Mouse (Mus musculus): ENCODE measurements around the gene Smco4. TPM values are rescaled to one million over a fixed set of nuclear protein-coding genes. Genes with fewer than 3 reads are reported as not detected.

Gene Smco4
- polyA plus RNA-seq, 1 experiment from 2014 or later, result 4.5 TPM

GRCm38 (mm10) chr9:15551933-15552851 is 59.0 kb downstream of the Smco4 start:
- H3K9ac ChIP-seq, result no peak overlapping the region
- H3K9me3 ChIP-seq (replicated peaks), result no peaks in the 10 kb centered on the region
- 0 out of 2 replicates have a peak, but pooled peaks cover 4% of the 10 kb centered on the region for H3K36me3 ChIP-seq
- H3K27me3 ChIP-seq, result no peaks in the 10 kb centered on the region
- 81% methylated on average over 15 of the region's 15 CpGs for WGBS
- H3K27ac ChIP-seq, result no peak overlapping the region
- H3K4me3 ChIP-seq (replicated peaks), result no peak overlapping the region
- no peak for ATAC-seq (replicated peaks; ENCODE audit: low FRiP score)
- H3K4me1 ChIP-seq, result no peaks in the 10 kb centered on the region
- H3K4me2 ChIP-seq, result no peak overlapping the region

DNA sequence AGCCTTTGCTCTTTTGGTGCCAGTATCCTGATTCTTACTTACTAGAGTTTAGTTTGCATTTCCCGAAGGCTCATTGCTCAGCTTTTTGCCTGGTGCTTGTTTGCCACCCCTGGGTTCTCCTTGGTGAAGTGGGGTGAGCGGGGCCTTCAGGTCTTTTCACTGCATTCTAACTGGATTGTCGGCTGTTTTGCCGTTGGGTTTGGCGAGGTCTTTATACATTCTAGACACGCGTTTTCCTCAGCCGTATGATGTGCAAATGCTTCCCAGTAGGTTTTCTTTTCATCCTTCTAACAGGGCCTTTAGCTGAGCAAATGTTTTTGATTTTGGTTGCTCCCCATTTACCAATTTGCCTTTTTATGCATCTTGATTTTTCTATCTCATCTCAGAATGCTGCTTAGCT is 60.1 kb downstream of the Smco4 start:
- 87% methylated on average over 8 of the region's 8 CpGs for WGBS
- H3K9me3 ChIP-seq (replicated peaks), result no peaks in the 10 kb centered on the region
- H3K4me3 ChIP-seq (replicated peaks), result no peak overlapping the region
- no peak for ATAC-seq (replicated peaks; ENCODE audit: low FRiP score)
- no peak overlapping the region for H3K9ac ChIP-seq
- H3K27me3 ChIP-seq, result no peaks in the 10 kb centered on the region
- no peak overlapping the region for H3K4me2 ChIP-seq
- 0 out of 2 replicates have a peak, but pooled peaks cover 4% of the 10 kb centered on the region for H3K36me3 ChIP-seq
- no peak overlapping the region for H3K27ac ChIP-seq
- H3K4me1 ChIP-seq, result no peaks in the 10 kb centered on the region

- Histone ChIP-seq H3K27me3 (no peaks in the 10 kb centered on the region), H3K27ac (no peak overlapping the region), H3K36me3 (no peaks in the 10 kb centered on the region), H3K4me3 (replicated peaks) (no peak overlapping the region), H3K4me1 (no peaks in the 10 kb centered on the region), H3K9me3 (replicated peaks) (no peaks in the 10 kb centered on the region), H3K4me2 (no peak overlapping the region), H3K9ac (no peak overlapping the region)
- WGBS, result 75% methylated on average over 3 of the region's 3 CpGs
- no peak for ATAC-seq (replicated peaks; ENCODE audit: low FRiP score)
These were observed 67.2 kb downstream of the Smco4 start for GRCm38 (mm10) chr9:15560451-15560850.

- H3K27me3 ChIP-seq, result no peaks in the 10 kb centered on the region
- 81% methylated on average over 7 of the region's 7 CpGs for WGBS
- no peaks in the 10 kb centered on the region for H3K9me3 ChIP-seq (replicated peaks)
These were observed 69.1 kb downstream of the Smco4 start for GRCm38 (mm10) chr9:15562353-15562752.

DNA sequence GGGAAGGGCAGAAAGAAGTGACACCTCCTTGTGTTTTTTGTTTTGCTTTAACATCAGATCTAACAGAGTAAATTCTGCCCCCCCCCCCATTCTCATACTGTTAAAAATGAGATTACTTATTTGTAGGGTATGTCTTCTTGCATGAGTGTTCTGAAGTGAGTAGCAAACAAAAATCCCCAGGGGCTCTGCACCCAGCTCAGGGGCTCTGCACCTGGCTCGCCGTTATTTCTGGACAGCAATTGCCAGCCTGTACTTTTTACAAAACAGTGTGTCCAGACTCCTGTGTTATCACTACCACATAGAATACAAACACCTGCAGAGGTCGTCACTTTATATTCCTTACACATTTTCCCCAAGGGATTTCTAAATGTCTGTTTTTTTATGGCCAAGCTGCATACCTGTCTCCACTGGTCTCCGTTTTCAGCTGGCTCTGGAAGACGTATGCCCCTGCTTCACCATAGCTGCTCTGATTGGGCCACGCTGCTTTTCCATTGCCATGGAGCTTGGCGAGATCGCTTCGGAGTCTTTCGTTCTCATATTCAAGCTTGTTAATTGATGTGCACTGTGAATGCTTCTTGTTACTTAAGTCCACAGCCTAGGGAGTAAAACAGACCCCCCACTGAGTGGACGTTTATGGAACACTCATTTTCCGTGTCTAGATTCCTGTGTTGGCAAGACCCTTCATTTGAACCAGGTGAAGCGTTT is 81.7 kb downstream of the Smco4 start:
- 74% methylated on average over 13 of the region's 13 CpGs for WGBS
- H3K27me3 ChIP-seq, result no peaks in the 10 kb centered on the region
- no peak overlapping the region for H3K27ac ChIP-seq
- H3K9me3 ChIP-seq (replicated peaks), result no peaks in the 10 kb centered on the region
- no peak overlapping the region for H3K4me3 ChIP-seq (replicated peaks)
- no peak overlapping the region for H3K9ac ChIP-seq
- no peak overlapping the region for H3K4me2 ChIP-seq
- H3K36me3 ChIP-seq, result no peaks in the 10 kb centered on the region
- ATAC-seq (replicated peaks; ENCODE audit: low FRiP score), result no peak
- H3K4me1 ChIP-seq, result no peaks in the 10 kb centered on the region

More at GRCm38 (mm10) chr9:15562353-15562752, 69.1 kb downstream of the Smco4 start:
- no peak overlapping the region for H3K4me3 ChIP-seq (replicated peaks)
- no peak for ATAC-seq (replicated peaks; ENCODE audit: low FRiP score)
- no peaks in the 10 kb centered on the region for H3K36me3 ChIP-seq
- H3K4me1 ChIP-seq, result no peaks in the 10 kb centered on the region
- no peak overlapping the region for H3K4me2 ChIP-seq
- no peak overlapping the region for H3K9ac ChIP-seq
- H3K27ac ChIP-seq, result no peak overlapping the region

- no peak overlapping the region for H3K4me2 ChIP-seq
- WGBS, result 17% methylated on average over 1 of the region's 1 CpGs
- no peak overlapping the region for H3K4me3 ChIP-seq (replicated peaks)
- H3K4me1 ChIP-seq, result no peaks in the 10 kb centered on the region
- no peaks in the 10 kb centered on the region for H3K36me3 ChIP-seq
- H3K27me3 ChIP-seq, result no peaks in the 10 kb centered on the region
- ATAC-seq (replicated peaks; ENCODE audit: low FRiP score), result peak; percentile 71
- no peaks in the 10 kb centered on the region for H3K9me3 ChIP-seq (replicated peaks)
- H3K27ac ChIP-seq, result no peak overlapping the region
- no peak overlapping the region for H3K9ac ChIP-seq
These were observed 85.2 kb downstream of the Smco4 start for GRCm38 (mm10) chr9:15578427-15578826.

GRCm38 (mm10) chr9:15578946-15579345 is 85.7 kb downstream of the Smco4 start:
- ATAC-seq (replicated peaks; ENCODE audit: low FRiP score), result no peak
- Histone ChIP-seq H3K4me3 (replicated peaks) (no peak overlapping the region), H3K27me3 (no peaks in the 10 kb centered on the region), H3K4me2 (no peak overlapping the region), H3K9ac (no peak overlapping the region), H3K4me1 (no peaks in the 10 kb centered on the region), H3K9me3 (replicated peaks) (no peaks in the 10 kb centered on the region), H3K36me3 (no peaks in the 10 kb centered on the region), H3K27ac (no peak overlapping the region)
- 74% methylated on average over 9 of the region's 9 CpGs for WGBS

DNA sequence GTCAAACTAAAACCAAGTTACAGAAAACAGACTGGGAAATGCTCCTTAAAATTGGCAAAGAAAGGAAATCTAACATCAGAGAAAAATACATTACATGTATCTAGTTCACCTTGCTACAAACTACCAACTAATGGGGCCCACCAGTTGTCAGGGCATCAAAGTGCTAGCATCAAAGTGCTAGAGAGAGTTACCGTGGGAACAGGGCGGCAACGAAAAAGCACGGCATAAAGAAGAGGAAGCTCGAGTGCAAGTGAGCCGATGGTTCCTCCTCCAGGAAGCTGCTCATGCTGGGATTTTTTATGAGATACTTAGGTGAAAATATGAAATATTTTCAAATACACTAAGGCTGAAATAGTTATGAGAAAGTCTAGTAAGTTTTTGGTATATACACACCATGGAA is 86.9 kb downstream of the Smco4 start:
- H3K27ac ChIP-seq, result no peak overlapping the region
- no peak overlapping the region for H3K9ac ChIP-seq
- no peaks in the 10 kb centered on the region for H3K27me3 ChIP-seq
- H3K9me3 ChIP-seq (replicated peaks), result no peaks in the 10 kb centered on the region
- H3K36me3 ChIP-seq, result no peaks in the 10 kb centered on the region
- no peak for ATAC-seq (replicated peaks; ENCODE audit: low FRiP score)
- 41% methylated on average over 6 of the region's 6 CpGs for WGBS
- H3K4me3 ChIP-seq (replicated peaks), result no peak overlapping the region
- no peak overlapping the region for H3K4me2 ChIP-seq
- no peaks in the 10 kb centered on the region for H3K4me1 ChIP-seq

DNA sequence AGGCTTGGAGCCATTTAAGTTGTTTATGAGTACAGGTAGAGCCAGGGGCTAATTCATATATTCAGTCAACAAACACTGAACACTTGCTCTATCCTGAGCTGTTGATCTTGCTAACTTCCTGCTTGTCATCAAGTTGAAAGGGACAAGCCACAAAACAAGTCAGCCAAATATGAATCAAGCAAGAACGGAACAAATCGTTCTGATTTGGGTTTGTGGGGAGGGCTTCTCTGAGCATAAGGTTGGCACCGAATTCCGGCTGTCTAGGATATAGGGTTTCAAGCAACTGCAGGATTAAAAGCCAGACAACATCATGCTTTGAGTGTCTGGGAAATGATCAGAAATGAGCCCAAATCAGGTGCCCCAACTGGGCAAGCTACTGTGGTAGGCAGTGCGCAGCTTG is 88.8 kb downstream of the Smco4 start:
- no peak for ATAC-seq (replicated peaks; ENCODE audit: low FRiP score)
- H3K9ac ChIP-seq, result no peak overlapping the region
- no peaks in the 10 kb centered on the region for H3K9me3 ChIP-seq (replicated peaks)
- no peaks in the 10 kb centered on the region for H3K36me3 ChIP-seq
- WGBS, result 79% methylated on average over 5 of the region's 5 CpGs
- H3K27ac ChIP-seq, result no peak overlapping the region
- H3K4me3 ChIP-seq (replicated peaks), result no peak overlapping the region
- no peak overlapping the region for H3K4me2 ChIP-seq
- no peaks in the 10 kb centered on the region for H3K4me1 ChIP-seq
- no peaks in the 10 kb centered on the region for H3K27me3 ChIP-seq

DNA sequence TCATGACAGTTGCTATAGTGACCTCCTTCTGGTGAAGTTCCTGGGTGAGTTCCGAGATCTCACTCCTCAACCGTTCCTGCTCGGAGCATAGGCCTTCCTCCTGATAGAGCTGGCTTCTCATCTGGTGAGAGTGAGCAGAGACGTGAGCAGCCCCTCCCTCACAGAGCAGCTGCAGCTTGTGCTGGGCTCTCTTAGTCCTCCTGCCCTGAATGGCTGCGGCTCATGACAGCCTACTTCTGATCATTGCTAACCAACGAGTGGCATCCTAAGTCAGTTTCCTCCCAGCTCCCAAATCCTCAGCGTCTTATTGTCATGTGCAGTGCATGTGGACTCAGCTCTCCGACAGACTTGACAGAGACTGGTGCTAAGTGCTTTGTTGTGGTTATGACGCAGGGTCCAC is 91.0 kb downstream of the Smco4 start:
- H3K4me1 ChIP-seq, result no peaks in the 10 kb centered on the region
- no peak overlapping the region for H3K4me2 ChIP-seq
- H3K27ac ChIP-seq, result no peak overlapping the region
- H3K36me3 ChIP-seq, result no peaks in the 10 kb centered on the region
- no peak overlapping the region for H3K9ac ChIP-seq
- no peak for ATAC-seq (replicated peaks; ENCODE audit: low FRiP score)
- 83% methylated on average over 9 of the region's 9 CpGs for WGBS
- no peaks in the 10 kb centered on the region for H3K27me3 ChIP-seq
- no peak overlapping the region for H3K4me3 ChIP-seq (replicated peaks)
- no peaks in the 10 kb centered on the region for H3K9me3 ChIP-seq (replicated peaks)

DNA sequence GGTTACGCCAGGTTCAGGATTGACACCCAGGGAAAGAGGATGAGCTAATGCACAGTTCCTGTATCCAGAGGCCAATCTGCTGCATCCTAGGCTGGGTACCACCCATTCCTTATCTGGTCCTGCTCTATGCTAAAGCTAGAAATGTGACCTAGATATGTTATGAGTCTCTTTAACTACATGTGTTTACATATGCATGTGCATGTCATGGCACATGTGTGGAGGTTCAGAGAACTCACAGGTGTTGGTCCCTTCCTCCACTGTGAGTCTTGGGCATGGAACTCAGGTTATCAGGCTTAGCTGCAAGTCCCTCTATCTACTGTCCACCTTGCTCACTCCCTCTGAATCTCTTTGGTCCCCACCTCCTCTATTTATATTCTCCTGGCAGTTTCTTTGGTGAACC is 92.7 kb downstream of the Smco4 start:
- H3K4me3 ChIP-seq (replicated peaks), result no peak overlapping the region
- H3K4me1 ChIP-seq, result no peaks in the 10 kb centered on the region
- WGBS, result 90% methylated on average over 1 of the region's 1 CpGs
- H3K36me3 ChIP-seq, result no peaks in the 10 kb centered on the region
- no peak overlapping the region for H3K9ac ChIP-seq
- ATAC-seq (replicated peaks; ENCODE audit: low FRiP score), result no peak
- H3K27ac ChIP-seq, result no peak overlapping the region
- H3K9me3 ChIP-seq (replicated peaks), result no peaks in the 10 kb centered on the region
- no peaks in the 10 kb centered on the region for H3K27me3 ChIP-seq
- H3K4me2 ChIP-seq, result no peak overlapping the region

- Histone ChIP-seq H3K27me3 (no peaks in the 10 kb centered on the region), H3K36me3 (no peaks in the 10 kb centered on the region), H3K4me2 (no peak overlapping the region), H3K4me3 (replicated peaks) (no peak overlapping the region), H3K9me3 (replicated peaks) (no peaks in the 10 kb centered on the region), H3K27ac (no peak overlapping the region), H3K4me1 (no peaks in the 10 kb centered on the region), H3K9ac (no peak overlapping the region)
- no peak for ATAC-seq (replicated peaks; ENCODE audit: low FRiP score)
- 36% methylated on average over 6 of the region's 6 CpGs for WGBS
These were observed 94.1 kb downstream of the Smco4 start for GRCm38 (mm10) chr9:15587157-15587854.
